19 mouse cellular contexts compared by ENCODE assay signal in genomic region chr8:11080813-11081212, GRCm38 (mm10).
DNase-seq lines count a peak whose midpoint lies in the region; ATAC-seq lines count a peak whose summit lies in the region.
"Had no signal": no experiment of that assay in that cellular context is flagged by ENCODE, and none has a peak within 500 bp of the region (broad histone marks: within the 10 kb centered on the region; RNA-seq: fewer than 3 reads in every experiment).

No protein-coding gene starts in this region.

- H3K36me3 ChIP-seq in megakaryocyte, embryonic 14.5 days (replicated peaks; ENCODE audit: low read length), result peaks cover 5% of the 10 kb centered on the region
- H3K36me3 ChIP-seq in intestine, embryonic 15.5 days, result no peaks in the 10 kb centered on the region
- H3K36me3 ChIP-seq in forebrain, embryonic 10.5 days (replicated peaks), result no peaks in the 10 kb centered on the region
- H3K36me3 ChIP-seq: embryonic facial prominence, embryonic 12.5 days; forebrain, embryonic 12.5 days; heart, embryonic 10.5 days had no signal

- peak; percentile 28 for DNase-seq in kidney, adult 9 months
- no peak for DNase-seq in kidney, postnatal 4 days
- DNase-seq in yolk sac, embryonic 10.5 days (ENCODE audit: low spot score), result peak; percentile 69
- DNase-seq in forebrain, embryonic 10.5 days (ENCODE audit: extremely low spot score, low spot score), result no peak
- DNase-seq: adrenal gland, postnatal 14 days; cerebellum, adult 11-12 months; cerebellum, adult 9-10 months; cerebellum, postnatal 25 days; gastrocnemius, postnatal 10 days; heart, adult 18-20 months; heart, postnatal 10 days; heart, postnatal 4 days had no signal

- H3K4me3 ChIP-seq in megakaryocyte, embryonic 14.5 days (replicated peaks), result peak overlapping the region; percentile 10
- H3K4me3 ChIP-seq in intestine, embryonic 15.5 days (replicated peaks), result no peak overlapping the region
- no peak overlapping the region for H3K4me3 ChIP-seq in forebrain, embryonic 10.5 days
- H3K4me3 ChIP-seq: embryonic facial prominence, embryonic 12.5 days; forebrain, embryonic 12.5 days; heart, embryonic 10.5 days had no signal

- H3K27me3 ChIP-seq in megakaryocyte, embryonic 14.5 days (replicated peaks), result peaks cover 18% of the 10 kb centered on the region
- H3K27me3 ChIP-seq in intestine, embryonic 15.5 days (replicated peaks), result no peaks in the 10 kb centered on the region
- H3K27me3 ChIP-seq in forebrain, embryonic 10.5 days (ENCODE audit: poor library complexity, severe bottlenecking), result no peaks in the 10 kb centered on the region
- H3K27me3 ChIP-seq: embryonic facial prominence, embryonic 12.5 days had no signal

- H3K9me3 ChIP-seq in megakaryocyte, embryonic 14.5 days, result peaks cover 10% of the 10 kb centered on the region
- no peaks in the 10 kb centered on the region for H3K9me3 ChIP-seq in intestine, embryonic 15.5 days
- no peaks in the 10 kb centered on the region for H3K9me3 ChIP-seq in forebrain, embryonic 10.5 days
- H3K9me3 ChIP-seq: embryonic facial prominence, embryonic 12.5 days; forebrain, embryonic 12.5 days; heart, embryonic 10.5 days had no signal

- H3K27ac ChIP-seq in intestine, embryonic 15.5 days, result no peak overlapping the region
- no peak overlapping the region for H3K27ac ChIP-seq in forebrain, embryonic 10.5 days
- H3K27ac ChIP-seq: embryonic facial prominence, embryonic 12.5 days; forebrain, embryonic 12.5 days; heart, embryonic 10.5 days had no signal

- WGBS in intestine, embryonic 15.5 days, result 70% methylated on average over 2 of the region's 2 CpGs
- WGBS in forebrain, embryonic 10.5 days, result 87% methylated on average over 2 of the region's 2 CpGs

- peaks cover 72% of the 10 kb centered on the region for H3K4me1 ChIP-seq in megakaryocyte, embryonic 14.5 days
- H3K4me1 ChIP-seq in intestine, embryonic 15.5 days (replicated peaks), result peaks cover 20% of the 10 kb centered on the region
- H3K4me1 ChIP-seq in forebrain, embryonic 10.5 days, result no peaks in the 10 kb centered on the region

- H3K4me2 ChIP-seq in intestine, embryonic 15.5 days (replicated peaks), result no peak overlapping the region
- H3K4me2 ChIP-seq: embryonic facial prominence, embryonic 12.5 days; forebrain, embryonic 12.5 days had no signal

- no peak overlapping the region for H3K9ac ChIP-seq in intestine, embryonic 15.5 days
- H3K9ac ChIP-seq: embryonic facial prominence, embryonic 12.5 days; forebrain, embryonic 12.5 days had no signal

- ATAC-seq in megakaryocyte, adult 5-6 weeks (ENCODE audit: poor library complexity, severe bottlenecking), result no peak
- 0 out of 2 replicates have a peak, but pooled peaks have one; percentile 44 for ATAC-seq in intestine, embryonic 15.5 days
- ATAC-seq: forebrain, embryonic 16.5 days had no signal

Comparison
In these comparisons a context has a peak if more than half of its experiments do, and no peak if none do; other contexts are left out.
1. DNase-seq: peak in kidney, adult 9 months (single experiment) and yolk sac, embryonic 10.5 days (single experiment); none in kidney, postnatal 4 days (0 of 2) and forebrain, embryonic 10.5 days (single experiment).